Mouse (Mus musculus) neutrophil, adult 65 days (primary cell): ENCODE results near the gene Dnaaf5. TPM values are rescaled to one million over a fixed set of nuclear protein-coding genes. Genes with fewer than 3 reads are reported as not detected.

Source experiments
- total RNA-seq: library from RNA; stranded (reverse); gene quantifications from 2 replicates; pipeline ENCODE4 v1.2.4, GENCODE M21; 2023

Dnaaf5 gene
- total RNA-seq, result 4.3 and 5.0 TPM in 2 replicates

DNA sequence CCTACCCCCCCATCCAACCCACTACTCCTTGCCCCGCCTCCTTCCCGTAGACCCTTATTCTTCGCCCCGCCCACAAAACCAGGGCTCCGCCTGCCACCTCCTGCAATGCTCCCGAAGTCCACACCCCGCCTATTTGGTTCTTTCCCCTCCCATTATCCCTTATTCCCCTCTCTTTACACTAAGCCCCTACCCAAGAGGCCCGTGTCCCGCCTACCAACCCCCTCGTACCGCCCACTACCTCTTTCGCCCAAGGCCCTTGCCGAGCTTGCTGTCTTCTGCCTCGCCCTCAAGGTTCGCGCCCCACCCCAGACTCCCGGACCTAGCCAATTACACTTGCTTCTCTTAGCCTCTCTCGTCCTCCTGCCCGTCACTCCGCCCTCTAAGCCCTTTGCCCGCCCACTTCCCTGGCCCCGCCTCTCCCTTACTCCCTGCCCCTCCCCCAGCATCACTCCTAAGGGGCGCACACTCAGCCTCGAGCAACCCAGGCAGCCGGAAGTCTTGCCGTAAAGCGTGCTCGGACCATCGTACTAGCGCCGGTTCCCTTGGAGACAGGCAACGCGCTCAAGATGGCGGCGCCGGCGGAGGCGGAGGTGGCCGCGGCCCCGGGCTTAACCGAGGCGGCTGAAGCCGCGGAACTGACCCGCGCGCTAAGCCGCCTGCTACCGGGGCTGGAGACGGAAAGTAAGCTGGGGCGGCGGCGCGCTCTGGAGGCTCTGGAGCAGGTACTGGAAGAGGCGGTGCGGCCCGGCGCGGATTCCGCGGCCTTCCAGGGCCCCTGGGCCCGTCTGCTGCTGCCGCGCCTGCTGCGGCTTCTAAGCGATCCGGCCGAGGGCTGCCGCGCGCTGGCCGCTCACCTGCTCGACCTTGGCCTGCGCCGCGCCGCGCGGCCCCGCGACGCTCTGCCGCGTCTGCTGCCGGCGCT lies at the start of gene Dnaaf5, which contains the start of gene Prkar1b:
Dnaaf5 (plus strand) TSS at position 543 of the 922 bp plus-strand sequence.
Prkar1b (minus strand) TSS at position 321 of the 922 bp plus-strand sequence.

DNA sequence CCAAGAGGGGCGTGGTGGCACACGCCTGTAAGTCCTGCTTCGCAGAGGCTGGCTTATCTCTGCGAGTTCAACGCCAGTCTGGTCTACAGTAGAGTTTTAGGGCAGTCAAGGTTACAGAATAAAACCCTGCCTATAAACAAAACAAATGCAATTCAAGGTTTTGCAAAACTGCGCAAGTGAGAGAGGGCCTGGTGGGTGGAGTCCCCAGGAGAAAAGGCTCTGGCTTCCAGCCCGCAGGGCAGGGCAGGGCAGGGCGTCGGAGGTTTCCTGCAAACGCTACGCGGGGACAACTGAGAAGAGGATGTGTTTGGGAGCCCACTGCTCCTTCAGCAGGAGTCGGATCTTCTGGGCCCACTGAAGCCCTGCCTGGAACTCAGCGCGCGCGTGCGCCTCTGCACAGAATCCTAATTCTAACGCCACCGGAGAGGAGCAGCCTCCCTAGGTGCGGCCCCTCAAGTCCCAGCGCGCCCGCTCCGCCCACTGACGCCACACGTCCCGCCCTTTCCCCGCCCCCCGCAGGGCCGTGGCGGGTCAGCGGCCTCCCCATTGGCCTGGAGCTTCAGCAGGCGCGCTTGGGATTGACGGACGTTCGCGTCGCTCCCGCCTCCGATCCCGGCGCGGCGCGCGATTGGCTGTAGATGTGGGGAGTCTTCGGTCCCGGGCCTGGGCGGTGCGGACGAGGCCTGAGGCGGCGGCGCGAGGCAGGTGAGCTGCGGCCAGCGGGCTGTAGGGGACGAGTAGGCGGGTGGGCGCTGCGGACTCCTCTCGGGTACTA lies 50.2 kb downstream of the Dnaaf5 start, which contains the start of gene Sun1:
Sun1 (plus strand) TSS at position 643 of the 775 bp plus-strand sequence.

Other genes with a start within 250 kb of the Dnaaf5 start
- 0.61 TPM in 1 of 2 replicates, not detected in the other for gene Pdgfa, start 152.9 kb upstream of the Dnaaf5 start, total RNA-seq
- 0.48 TPM in 1 of 2 replicates, not detected in the other for gene Prkar1b, start 222 bp upstream of the Dnaaf5 start, total RNA-seq
- gene Sun1, start 50.4 kb downstream of the Dnaaf5 start, total RNA-seq, result 65.3 and 73.1 TPM in 2 replicates
- gene Get4, start 102.1 kb downstream of the Dnaaf5 start, total RNA-seq, result 30.7 and 43.7 TPM in 2 replicates
- gene Adap1, start 175.4 kb downstream of the Dnaaf5 start, total RNA-seq, result 72.6 and 86.9 TPM in 2 replicates
- gene Cox19, start 201.2 kb downstream of the Dnaaf5 start, total RNA-seq, result 24.1 and 24.3 TPM in 2 replicates
- not detected in 2 replicates for gene Cyp2w1, start 202.4 kb downstream of the Dnaaf5 start, total RNA-seq
- gene Gpr146, start 227.5 kb downstream of the Dnaaf5 start, total RNA-seq, result 6.5 and 8.9 TPM in 2 replicates